Mouse (Mus musculus): ENCODE measurements at regions not wholly inside any gene's neighbourhood (a gene's known extent, or its start where the extent isn't known, plus 50 kb on each side); places are given as distances from the start of the nearest gene placed in this dataset.

GRCm38 (mm10) chr13:44636008-44636335 lies 93.3 kb upstream of the Jarid2 start:
- TF ChIP-seq CTCF (IDR thresholded peaks at IDR 0.05; ENCODE audit: low read depth) (no peak), EP300 (IDR thresholded peaks at IDR 0.05; ENCODE audit: low read depth) (no peak)

All from heart, postnatal 0 days (tissue).